Mouse (Mus musculus) liver, postnatal 0 days (tissue): ENCODE measurements around the gene Commd9.

ENCODE experiments used
- CTCF ChIP-seq: sonication (generic); IDR thresholded peaks from 2 replicates; pipeline ENCODE4 v1.5.1; 2016; ENCODE audit warnings: antibody characterized with exemption, low read depth
- EP300 ChIP-seq: IDR thresholded peaks from 2 replicates; pipeline ENCODE4 v1.6.1; 2016; ENCODE audit warnings: antibody characterized with exemption, low read depth, mild to moderate bottlenecking

DNA sequence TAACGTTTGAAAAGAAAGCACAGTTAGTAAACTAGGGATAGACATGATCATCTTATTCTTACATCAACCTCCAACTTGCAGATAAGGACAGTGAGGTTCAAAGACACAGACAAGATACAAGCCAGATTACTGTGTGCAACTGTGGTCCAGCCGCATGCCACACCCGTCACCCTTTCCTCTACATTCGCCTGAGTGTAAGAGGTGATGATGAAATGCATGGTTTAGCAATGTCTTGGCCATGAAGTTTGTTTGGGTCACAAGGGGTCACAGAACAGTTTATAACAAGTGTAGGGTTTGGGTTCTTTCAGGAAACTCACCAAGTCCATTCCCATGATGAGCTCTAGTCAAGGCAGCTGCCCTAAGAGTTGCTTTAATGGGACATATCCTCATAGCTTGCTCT is 17.4 kb upstream of the Commd9 start:
- TF ChIP-seq CTCF (no peak), EP300 (no peak; the same call in 1 of the 2 replicates)
